Mouse (Mus musculus) kidney, postnatal 10 days (tissue): Measurements from ENCODE around the gene Nudt2.
A peak's percentile ranks its signal among the peaks of the same experiment; 100 is the strongest.

Experiments
- DNase-seq: peaks from one replicate; pipeline ENCODE4 v3.0.0; 2021; ENCODE audit warnings: mixed read lengths

Gene Nudt2

DNA sequence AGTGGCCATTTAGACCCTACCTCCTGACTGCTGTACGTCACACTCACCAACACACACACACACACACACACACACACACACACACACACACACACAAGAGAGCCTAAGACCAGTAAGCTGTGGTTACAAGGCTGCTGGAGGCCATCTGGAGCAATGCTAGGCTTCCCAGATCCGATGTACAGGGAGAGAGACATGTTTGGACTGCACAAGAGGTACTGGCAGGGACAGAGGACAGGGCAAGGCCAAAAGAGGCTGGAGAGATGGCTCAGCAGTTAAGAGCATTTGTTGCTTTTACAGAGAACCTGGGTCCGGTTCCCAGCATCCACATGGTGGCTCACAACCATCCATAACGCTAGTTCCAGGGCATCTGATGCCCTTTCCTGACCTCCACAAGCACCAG lies 30.1 kb downstream of the Nudt2 start:
- DNase-seq: no peak

DNA sequence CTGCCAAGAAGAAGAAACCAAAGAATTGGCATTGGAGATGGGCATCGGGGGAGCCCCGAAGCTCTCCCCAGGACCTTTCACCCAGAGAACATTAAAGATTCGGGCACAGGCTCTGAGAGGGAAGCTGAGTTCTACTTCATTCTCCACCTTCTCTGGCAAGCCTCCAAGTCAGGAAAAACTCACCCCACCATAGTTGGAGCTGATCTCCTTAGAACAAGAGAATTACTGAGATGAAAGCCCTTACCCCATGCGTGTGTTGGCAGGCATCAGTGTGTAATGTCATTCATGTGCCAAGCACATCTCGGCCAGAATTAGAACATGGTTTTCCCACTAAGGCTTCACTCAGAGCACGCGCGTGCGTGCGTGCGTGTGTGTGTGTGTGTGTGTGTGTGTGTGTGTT lies 30.9 kb downstream of the Nudt2 start:
- DNase-seq: no peak

GRCm38 (mm10) chr4:41497046-41497445 lies 32.1 kb downstream of the Nudt2 start:
- DNase-seq: no peak

DNA sequence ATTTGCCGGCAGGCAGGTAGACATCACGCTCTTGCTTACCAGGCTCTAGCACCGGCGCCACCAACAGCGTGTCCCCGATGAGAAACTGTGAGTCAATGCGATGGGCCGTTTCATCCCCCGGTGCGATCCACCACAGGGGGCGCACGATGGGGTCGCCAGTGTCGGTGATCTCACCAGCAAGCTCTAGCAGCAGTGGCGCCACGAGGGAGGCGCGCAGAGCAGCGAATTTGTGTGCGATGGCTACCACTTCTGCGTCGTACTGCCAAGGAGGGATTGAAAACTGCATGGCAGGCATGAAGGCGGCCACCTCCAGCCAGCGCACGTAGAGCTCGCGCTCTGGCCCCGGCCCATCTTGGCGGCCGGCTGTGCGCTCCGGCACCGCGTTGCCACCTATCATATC lies 32.6 kb downstream of the Nudt2 start:
- DNase-seq: peak; percentile 60

DNA sequence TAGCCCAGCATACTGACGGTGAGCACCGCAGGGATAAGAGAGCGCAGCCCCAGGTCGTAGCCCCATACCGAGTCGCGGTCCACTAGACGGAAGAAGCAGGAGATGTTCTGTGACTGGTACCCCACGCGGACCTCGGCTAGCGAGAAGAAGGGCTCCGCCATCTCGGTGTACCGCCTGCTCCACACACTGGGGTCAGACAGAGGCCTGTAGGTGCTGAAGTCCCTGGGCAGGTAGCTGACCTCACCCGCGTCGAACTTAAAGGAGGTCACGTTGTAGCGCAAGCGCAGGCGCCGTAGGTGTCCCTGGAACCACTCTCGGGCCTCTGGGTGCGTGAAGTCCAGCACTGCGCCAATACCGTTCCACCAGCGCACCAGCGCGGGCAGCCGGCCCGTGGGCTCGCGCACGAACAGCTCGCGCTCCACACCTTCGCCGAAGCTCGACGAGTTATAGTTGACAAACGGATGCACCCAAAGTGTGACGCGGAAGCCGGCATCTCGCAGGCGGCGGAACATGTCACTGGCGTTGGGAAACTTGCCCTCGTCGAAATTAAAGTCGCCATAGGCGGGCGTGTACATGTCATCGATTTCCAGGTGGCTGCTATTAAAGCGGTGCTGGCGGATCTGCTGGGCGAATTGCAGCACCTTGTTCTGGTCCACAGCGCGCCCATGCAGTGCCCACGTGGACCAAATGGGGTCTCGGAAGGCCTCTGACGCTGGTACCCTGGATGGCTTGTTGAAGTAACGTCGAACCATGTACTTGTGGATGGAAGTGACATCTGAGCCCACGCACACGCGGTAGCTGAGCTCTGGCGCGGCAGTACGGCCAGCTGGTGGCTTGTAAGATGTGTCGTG lies 33.3 kb downstream of the Nudt2 start:
- no peak for DNase-seq

DNA sequence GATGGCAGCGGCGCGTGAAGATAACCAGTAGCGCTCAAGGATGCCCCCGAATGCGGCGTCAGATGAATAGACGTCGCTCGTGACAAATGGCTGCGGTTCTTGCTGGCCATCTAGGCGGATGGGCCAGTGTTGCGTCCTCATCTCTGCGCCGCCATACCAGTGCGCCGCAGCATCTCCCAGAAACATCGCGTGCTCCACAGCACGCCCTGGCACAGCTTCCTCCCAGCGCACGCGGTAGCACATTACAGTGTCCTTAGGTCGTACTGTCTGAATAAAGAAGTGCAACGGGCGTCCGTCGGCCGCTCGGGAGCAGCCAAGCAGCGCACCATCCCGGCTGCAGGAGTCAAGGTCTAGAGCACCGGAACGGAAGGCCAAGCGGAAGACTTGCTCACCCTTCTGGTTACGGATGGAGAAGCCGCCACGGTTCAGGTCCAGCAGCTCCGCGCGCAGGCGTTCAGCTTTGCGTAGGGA lies 34.0 kb downstream of the Nudt2 start:
- DNase-seq: peak; percentile 72

GRCm38 (mm10) chr4:41499619-41500018 lies 34.7 kb downstream of the Nudt2 start:
- no peak for DNase-seq

- peak; percentile 52 for DNase-seq
Measured at GRCm38 (mm10) chr4:41500787-41501186, 35.8 kb downstream of the Nudt2 start.

DNA sequence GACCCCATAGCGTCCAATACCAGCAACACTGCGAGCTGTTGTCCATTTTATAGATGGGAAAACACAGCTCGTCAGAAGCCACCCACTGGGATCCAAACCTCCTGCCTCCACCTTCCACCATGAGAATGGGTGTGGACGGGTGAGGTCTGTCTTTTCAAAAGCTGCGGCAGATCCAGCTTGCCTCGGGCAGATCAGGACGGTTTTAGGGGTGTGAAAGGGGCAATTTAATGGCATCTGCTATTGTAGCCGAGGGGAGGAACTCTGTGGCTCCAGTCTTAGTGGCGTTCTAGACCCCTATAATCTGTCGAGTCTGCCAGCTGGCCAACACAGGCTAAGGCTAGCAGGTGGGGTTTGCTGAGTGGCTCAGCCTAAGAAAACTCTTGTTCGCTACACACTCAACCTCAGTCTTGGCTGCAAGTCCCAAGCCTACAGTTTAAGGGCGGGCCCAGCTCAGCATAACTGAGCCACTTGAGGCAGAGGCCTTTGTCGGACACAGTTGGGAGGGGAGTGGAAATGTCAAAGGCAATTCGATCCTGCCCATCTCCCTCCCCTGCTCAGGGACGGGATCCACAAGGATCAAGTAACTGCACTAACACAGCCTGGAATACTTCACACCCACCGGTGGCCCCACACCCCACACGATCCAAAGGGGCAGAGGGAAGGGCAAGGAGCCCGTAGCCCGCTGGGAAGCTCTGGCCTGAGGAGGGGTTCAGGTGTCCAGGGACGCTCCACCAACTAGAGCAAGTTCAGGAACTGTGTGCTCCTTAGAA lies 37.4 kb downstream of the Nudt2 start:
- peak; percentile 48 for DNase-seq

DNA sequence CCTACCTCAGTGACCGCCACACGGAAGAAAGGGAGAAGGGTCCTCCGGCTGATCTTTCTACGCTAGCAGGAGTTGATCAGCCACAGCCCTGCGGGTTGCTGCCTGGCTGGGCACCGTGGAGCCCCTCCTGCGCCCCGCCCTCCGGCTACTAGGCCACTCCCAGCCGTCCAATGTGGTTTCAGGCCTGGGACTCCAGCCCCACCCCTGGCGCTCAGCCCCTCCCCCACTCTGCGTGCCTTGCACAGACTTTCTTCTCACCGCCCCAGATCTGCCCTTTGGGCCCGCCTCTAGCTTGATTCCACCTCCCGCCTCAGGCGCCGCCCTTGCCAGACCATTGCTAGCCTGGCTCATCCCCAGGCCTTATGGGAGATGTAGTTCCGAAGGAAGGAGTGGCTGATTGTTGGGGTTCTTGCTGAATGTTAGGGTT lies 38.0 kb downstream of the Nudt2 start, which contains the start of gene AI464131:
Gene AI464131, minus strand, starts transcription at position 91 of the 427 bp plus-strand sequence.
- peak; percentile 100 for DNase-seq

- no peak for DNase-seq
Measured at GRCm38 (mm10) chr4:41504325-41504724, 39.4 kb downstream of the Nudt2 start.

DNA sequence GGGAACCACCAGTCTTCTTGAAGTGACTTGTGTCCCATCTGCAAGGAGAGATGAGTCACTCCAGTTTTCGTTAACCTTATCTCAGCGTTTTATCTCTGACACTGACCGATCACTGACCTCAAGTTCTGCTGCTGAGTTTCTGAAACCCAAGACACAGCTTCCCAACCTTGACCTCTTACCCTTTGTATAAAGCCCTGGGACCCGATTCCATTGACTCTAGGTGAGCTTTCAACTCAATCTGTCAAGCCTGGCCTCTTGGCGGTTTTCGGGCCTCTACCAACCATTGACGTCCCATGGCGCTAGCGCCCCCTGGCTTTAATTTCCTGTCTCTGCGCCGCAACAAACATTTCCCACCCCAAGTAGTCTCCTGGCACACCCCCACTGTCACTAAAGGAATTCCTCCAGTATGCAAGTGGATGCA lies 40.2 kb downstream of the Nudt2 start:
- DNase-seq: peak; percentile 53

DNA sequence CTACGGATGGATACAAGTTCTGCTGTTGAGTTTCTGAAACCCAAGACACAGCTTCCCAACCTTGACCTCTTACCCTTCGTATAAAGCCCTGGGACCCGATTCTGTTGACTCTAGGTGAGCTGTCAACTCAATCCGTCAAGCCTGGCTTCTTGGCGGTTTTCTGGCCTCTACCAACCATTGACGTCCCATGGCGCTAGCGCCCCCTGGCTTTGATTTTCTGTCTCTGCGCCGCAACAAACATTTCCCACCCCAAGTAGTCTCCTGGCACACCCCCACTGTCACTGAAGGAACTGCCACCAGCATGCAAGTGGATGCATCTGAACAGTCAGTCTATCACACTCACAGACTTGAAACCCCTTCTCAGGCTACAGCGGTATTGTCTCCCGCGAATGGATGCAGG lies 41.2 kb downstream of the Nudt2 start:
- DNase-seq: peak; percentile 78

GRCm38 (mm10) chr4:41506906-41507305 lies 42.0 kb downstream of the Nudt2 start:
- DNase-seq: peak; percentile 95

GRCm38 (mm10) chr4:41507326-41507924 lies 42.5 kb downstream of the Nudt2 start:
- no peak for DNase-seq

GRCm38 (mm10) chr4:41507998-41508397 lies 43.0 kb downstream of the Nudt2 start:
- DNase-seq: no peak

DNA sequence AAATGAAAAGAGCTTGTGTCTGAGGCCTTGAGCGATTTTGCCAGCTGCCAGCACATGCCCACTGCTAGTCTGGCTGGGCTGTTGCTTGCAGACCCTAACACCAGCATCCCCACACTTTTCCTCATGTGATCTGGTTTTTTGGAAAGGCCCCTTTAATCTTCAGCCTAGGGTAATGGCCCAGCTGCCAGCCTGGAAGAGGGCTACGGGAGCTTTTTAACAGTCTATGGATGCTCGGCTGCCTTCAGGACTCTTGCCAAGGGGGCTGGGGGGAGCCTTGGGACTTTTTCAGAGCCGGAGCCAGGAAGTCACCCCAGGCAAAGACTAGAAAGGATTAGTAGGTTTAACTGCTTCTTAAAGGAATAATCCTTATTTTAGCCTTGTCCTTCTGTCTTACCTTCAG lies 48.4 kb downstream of the Nudt2 start:
- no peak for DNase-seq

DNA sequence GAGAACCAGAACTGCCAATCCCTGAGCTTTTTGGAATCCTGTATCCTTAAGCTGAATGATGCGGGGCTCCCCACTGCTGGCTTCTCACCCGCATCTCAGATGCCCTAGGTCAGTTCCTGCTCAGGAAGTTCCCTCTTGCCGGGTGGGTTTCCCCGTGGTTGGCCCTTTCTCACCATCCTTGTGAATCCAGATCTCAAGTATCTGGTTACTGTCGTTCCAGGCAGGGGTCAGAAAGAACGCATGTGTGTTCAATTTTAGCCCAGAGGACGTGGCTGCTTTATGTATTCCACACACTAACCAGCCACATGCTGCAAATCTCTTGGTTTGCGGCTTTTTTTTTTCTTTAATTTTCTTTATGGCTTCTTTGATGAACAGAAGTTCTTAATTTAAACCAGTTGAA lies 48.8 kb downstream of the Nudt2 start:
- no peak for DNase-seq

GRCm38 (mm10) chr4:41517233-41517632 lies 52.3 kb downstream of the Nudt2 start, which contains the start of gene 1110017D15Rik:
1110017D15Rik (minus strand) TSS chr4:41517333.
- DNase-seq: no peak

- no peak for DNase-seq
Measured at GRCm38 (mm10) chr4:41518349-41518748, 53.4 kb downstream of the Nudt2 start.

DNA sequence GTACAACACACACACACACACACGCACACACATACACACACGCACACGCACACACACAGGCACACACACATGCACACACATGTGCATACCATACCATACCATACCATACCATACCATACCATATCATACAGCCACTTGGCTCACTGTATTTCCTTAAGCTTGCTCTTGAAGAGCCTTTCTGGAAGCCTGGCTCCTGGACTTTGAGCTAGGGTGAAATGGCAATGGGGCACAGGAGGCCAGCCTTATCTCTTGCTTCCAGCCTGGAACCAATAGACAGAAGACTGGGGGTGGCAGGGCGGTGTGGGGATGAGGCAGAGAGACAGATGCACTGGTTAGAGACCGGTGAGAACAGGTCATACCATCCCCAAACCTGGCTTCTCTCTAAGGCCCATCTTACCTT lies 54.2 kb downstream of the Nudt2 start:
- no peak for DNase-seq

DNA sequence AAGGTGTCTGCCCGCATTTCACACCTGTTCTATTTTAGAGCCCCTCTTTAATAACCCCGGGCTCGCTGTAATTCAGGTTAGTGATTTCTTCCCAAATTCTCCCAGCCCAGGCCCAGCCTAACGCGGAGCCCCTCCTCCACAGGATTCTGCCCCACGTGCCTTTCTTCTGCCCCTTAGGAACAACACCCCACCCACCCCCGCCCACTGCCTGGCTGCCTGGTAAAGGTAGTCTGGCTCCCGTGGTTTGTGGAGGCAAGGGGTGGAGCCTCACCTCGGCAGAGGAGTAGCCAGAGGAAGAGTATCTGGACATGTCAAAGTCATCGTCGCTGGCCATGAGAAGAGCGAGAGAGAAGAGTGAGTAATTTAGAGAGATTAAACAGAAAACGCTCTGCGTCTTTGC lies 55.7 kb downstream of the Nudt2 start:
- no peak for DNase-seq

DNA sequence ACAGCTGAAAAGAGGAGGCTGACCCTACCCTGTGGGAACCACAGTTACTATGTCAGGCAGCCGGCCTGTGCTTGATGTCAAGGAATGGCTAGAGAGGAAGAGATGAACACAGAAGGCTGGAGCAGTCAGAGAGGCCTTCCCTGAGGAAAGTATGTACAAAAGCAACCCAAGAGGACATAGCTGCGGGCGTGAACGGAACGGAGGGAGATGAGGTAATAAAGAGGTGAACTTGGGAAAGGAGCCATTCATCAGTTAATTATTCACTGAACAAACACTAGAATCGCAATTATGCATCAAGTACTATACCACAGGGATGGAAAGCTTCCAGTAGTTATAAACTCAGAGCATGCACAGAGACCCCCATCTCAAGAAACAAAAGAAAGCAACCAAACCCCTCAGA lies 57.2 kb downstream of the Nudt2 start:
- no peak for DNase-seq
